Mouse (Mus musculus): Measurements from ENCODE around the gene Cd63.

Cd63 gene

DNA sequence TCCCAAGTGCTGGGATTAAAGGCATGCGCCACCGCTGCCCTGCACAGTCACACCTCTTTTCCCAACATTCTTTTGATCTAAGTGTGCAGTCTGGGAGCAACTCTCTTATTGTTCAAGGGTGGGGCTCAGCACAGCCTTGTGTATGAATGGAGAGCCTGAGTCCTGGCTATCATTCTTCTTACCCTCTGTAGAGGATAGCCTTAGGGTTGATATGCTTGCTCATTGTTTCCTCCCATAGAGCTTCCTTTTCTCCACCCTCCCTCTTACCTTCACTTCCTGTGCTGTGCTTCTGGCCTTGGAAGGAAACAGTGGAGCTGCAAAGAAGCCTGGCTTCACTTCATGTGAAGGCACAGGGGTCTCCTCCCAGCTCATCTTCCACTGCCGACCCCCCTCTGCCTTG, at the start of gene Cd63:
Gene Cd63, plus strand, starts transcription at position 292 of the 400 bp plus-strand sequence.
- ChIA-PET POLR2A (interaction anchor here (0.6 to 4.6 kb wide), 28 partner anchors 8 to 532 kb away, joined by 3 to 34 read pairs (median 4); partner anchors contain the start of genes Bloc1s1 (in 2 of the 4), Gdf11 (in 2 of the 4), Rab5b (in 2 of the 4) and Rdh5 (in 2 of the 4)), CTCF (interaction anchor here in 3 of 4 experiments (0.6 to 3.8 kb wide), 6 partner anchors 13 to 279 kb away, joined by 3 to 29 read pairs (median 6); no protein-coding TSS in a partner anchor)

DNA sequence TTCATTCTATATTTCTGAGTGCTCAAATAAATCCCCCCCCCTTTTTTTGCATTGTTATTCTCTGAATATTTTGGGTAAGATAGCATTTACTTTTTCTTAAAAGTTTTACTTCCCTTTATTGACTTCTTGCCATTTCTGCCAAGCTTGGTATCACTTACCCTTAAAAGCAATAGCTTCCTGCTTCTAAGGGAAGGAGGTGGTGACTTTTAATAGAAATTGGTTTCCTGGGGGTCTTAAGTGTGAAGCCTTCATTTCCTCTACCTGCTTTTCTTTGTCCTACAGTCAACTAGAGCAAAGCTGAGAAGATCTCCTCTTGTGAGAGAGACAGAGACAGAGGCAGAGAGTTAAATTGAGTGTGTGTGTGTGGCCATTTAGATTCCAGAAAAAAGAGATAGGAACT, 39.6 kb upstream of the Cd63 start:
- CTCF ChIA-PET: no interaction called here
- POLR2A ChIA-PET: interaction anchor here in 2 of 4 experiments (0.7 to 5.4 kb wide), 9 partner anchors 10 to 124 kb away, joined by 4 to 30 read pairs (median 6); partner anchors contain the start of gene Ormdl2 (in 1 of the 2)

DNA sequence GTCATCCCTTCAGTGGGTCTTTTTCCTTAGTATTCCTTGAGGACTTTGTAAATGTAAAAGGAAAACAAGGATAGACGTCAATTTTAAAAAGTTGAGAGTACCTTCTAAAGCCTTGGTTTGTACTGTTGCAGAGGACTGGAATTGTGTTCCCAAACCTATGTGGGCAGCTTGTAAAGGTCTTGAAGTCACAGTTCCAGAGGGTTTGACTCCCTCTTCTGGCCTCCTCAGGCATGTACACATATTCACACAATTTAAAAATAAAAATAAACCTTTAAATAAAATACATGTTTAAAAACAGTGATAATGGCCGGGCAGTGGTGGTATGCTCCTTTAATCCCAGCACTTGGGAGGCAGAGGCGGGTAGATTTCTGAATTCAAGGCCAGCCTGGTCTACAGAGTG, 34.7 kb upstream of the Cd63 start:
- ChIA-PET POLR2A (interaction anchor here (0.6 to 5.4 kb wide), 11 partner anchors 8 to 654 kb away, joined by 3 to 30 read pairs (median 4); partner anchors contain the start of genes Gdf11 (in 1 of the 4), Pan2 (in 1 of the 4) and Pym1 (in 1 of the 4)), CTCF (interaction anchor here (0.6 to 0.9 kb wide), 4 partner anchors 8 to 61 kb away, joined by 3 to 7 read pairs (median 4); partner anchors contain the start of genes Cd63 (in 1 of the 4) and Tmem198b (in 1 of the 4))

DNA sequence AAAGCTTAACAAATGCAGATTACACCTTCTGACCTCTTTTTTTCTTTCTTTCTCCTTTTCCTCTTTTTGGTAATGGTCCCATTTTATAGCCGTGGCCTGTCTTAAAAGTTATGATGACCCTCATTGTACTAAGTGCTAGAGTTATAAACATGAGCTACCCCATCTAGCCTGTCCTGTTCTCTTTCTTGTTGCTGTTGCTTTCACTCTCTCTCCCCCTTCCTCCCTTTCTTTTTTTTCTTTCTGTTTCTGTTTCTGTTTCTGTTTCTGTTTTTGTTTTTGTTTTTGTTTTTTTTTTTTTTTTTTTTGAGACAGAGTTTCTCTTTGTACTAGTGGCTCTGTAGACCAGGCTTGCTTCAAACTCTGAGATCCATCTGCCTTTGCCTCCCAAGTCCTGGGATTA, 34.3 kb upstream of the Cd63 start:
- CTCF ChIA-PET: interaction anchor here in 1 of 4 experiments (0.9 kb wide), 1 partner anchor 12 kb away, joined by 4 read pairs; no protein-coding TSS in a partner anchor
- POLR2A ChIA-PET: interaction anchor here (0.6 to 5.4 kb wide), 9 partner anchors 7 to 655 kb away, joined by 3 to 30 read pairs (median 4); partner anchors contain the start of genes Pan2 (in 1 of the 4) and Pym1 (in 1 of the 4)

DNA sequence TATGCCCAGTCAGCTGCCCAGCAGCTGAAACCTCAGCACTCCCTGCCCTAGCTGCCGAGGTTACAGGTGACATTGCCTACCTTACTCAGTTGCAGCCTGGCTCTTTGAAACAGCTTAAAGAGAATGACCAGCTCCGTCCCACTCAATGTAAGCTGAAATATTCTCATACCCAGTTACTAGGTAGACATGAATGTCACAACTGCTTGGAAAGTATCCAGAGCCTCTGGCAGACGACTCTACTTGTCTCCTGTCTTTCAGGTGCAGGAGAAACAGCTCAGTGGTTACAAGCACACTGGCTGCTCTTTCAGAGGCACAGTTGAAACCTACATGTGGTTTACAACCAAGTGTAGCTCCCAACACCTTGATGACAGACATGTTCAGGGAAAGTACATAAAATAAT, 30.4 kb upstream of the Cd63 start:
- ChIA-PET POLR2A (interaction anchor here in 3 of 4 experiments (0.8 to 2.9 kb wide), 7 partner anchors 8 to 49 kb away, joined by 3 to 12 read pairs (median 6); partner anchors contain the start of gene Ormdl2 (in 1 of the 3)), CTCF (interaction anchor here in 1 of 4 experiments (0.9 kb wide), 1 partner anchor 43 kb away, joined by 3 read pairs; no protein-coding TSS in a partner anchor)

DNA sequence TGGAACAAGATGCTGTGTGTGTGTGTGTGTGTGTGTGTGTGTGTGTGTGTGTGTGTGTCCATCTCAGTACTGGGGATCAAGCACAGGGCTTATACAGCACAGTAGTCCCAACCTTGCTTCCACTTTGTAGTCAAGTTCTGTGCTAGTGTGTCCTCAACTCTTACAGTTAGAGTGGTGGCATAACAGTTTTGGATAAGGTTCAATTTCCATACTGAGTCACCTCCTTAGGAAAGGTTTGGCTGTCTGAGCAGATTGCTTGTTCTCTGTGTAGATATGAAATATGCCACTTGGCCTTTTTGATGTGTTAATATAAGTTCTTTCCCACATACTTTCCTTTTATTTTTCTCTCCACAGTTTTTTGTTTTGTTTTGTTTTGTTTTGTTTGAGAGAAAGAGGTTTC, 22.5 kb upstream of the Cd63 start:
- POLR2A ChIA-PET: interaction anchor here in 2 of 4 experiments (0.9 to 2.0 kb wide), 5 partner anchors 12 to 204 kb away, joined by 3 to 8 read pairs (median 6); partner anchors contain the start of genes Gdf11 (in 1 of the 2) and Suox (in 1 of the 2)
- CTCF ChIA-PET: interaction anchor here in 1 of 4 experiments (0.9 kb wide), 1 partner anchor 12 kb away, joined by 4 read pairs; no protein-coding TSS in a partner anchor

DNA sequence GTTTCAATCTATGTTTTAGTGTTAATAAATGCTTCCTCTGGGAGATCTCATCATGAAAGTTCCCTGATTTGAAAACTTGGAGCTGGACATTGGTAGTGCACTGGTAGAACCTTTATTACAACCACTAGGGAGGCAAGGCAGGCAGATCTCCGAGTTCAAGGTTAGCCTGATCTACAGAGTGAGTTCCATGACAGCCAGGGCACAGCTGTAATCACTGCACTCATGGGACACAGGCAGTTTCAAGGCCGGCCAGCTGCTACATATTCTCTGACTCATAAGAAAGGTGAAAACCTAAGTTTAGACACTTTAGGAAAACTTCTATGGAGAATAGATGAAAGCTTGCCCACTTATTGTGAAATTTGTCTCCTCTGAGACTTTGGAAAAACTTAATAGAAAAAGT, 22.0 kb upstream of the Cd63 start:
- ChIA-PET POLR2A (interaction anchor here in 2 of 4 experiments (1.2 to 3.4 kb wide), 7 partner anchors 8 to 29 kb away, joined by 3 to 11 read pairs (median 8); partner anchors contain the start of gene Gdf11 (in 2 of the 2)), CTCF (interaction anchor here in 2 of 4 experiments (0.9 kb wide), 2 partner anchors 13 to 35 kb away, joined by 3 to 4 read pairs; no protein-coding TSS in a partner anchor)

DNA sequence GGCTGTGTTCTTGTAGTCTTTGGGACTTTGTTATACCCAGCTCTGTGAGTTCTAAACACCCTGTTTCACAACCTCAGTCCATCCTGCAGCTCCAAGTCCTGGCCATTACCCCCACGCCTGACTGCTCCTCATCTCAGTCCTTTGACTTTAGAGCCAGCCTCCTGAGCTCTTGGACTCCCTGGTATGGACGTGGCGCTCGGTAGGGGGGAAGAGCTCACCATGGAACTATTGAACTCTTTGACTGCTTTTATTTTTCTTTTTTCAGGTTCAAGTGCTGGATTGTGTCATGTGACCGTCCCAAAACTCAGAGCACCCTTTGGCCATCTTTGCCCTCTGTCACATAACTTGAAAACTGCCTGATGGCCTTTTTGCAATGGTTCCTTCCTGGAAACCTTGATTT, 18.7 kb upstream of the Cd63 start:
- POLR2A ChIA-PET: interaction anchor here in 3 of 4 experiments (0.6 to 3.4 kb wide), 17 partner anchors 8 to 259 kb away, joined by 3 to 12 read pairs (median 4); partner anchors contain the start of genes Gdf11 (in 1 of the 3) and Pym1 (in 1 of the 3)
- CTCF ChIA-PET: interaction anchor here in 1 of 4 experiments (1.0 kb wide), 1 partner anchor 31 kb away, joined by 3 read pairs; no protein-coding TSS in a partner anchor

DNA sequence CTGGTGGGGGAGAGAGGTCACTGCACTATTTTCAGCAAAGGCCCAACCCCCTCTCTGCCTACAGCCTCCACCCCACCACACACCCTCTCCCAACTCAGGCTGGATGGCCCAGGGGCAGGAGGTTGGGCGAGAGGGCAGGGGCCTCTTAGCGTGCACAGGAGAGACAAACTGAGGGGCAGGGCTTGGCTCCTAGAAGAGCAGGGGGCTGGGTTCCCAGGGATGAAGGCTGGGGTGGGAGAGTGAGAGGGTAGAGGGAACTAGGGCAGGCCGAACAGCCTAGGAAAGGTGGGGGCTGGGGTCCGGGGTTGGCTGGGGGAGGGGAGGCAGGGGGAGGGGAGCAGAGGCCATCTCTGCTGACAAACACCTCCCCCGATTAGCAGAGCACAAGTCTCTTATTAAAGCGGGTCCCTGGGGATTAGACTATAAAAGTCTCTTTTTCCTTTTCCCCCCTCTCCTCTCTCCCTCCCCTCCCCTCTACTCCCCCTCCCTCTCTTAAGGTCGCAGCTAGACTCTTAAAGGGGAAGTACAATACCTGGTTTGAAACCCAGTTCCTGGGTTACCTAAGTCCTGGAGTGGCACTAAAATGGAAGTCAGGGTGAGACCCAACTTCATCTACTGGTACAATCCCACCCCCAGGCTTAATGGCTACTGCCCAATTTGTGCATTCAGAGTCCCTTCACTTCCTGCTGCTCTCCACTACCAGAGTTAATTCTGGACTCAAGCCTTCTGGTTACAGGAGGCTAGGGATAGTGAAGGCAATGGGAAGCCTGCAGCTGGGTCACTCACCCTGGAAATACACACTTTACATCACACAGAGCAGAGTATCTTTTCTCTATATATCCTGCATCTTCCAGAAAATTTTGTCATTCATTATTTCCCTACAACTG, 11.6 kb upstream of the Cd63 start:
- CTCF ChIA-PET: no interaction called here
- POLR2A ChIA-PET: interaction anchor here in 1 of 4 experiments (0.6 to 4.6 kb wide), 4 partner anchors 11 to 177 kb away, joined by 3 to 14 read pairs (median 9); no protein-coding TSS in a partner anchor

DNA sequence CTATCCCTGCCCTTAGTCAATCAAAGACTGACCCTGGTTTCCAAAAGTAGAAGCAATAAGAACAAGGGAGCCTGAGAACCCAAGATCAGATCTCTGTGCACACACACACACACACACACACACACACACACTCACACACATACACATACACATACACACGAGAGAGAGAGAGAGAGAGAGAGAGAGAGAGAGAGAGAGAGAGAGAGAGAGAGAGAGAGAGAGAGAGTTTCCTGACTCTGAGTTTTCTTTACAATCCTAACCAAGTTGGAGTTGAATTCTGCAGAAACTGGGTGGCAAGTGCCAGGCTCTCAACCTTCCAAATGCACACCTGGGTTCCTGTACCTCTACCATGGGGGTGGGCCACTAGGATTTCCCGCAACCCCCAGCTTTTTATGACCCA, 10.9 kb upstream of the Cd63 start:
- POLR2A ChIA-PET: interaction anchor here in 2 of 4 experiments (0.6 to 4.6 kb wide), 16 partner anchors 10 to 178 kb away, joined by 3 to 16 read pairs (median 8); partner anchors contain the start of genes Bloc1s1 (in 1 of the 2), Rdh5 (in 1 of the 2) and Tmem198b (in 1 of the 2)
- CTCF ChIA-PET: interaction anchor here in 1 of 4 experiments (1.6 to 1.8 kb wide), 2 partner anchors 12 to 23 kb away, joined by 3 to 8 read pairs; no protein-coding TSS in a partner anchor

DNA sequence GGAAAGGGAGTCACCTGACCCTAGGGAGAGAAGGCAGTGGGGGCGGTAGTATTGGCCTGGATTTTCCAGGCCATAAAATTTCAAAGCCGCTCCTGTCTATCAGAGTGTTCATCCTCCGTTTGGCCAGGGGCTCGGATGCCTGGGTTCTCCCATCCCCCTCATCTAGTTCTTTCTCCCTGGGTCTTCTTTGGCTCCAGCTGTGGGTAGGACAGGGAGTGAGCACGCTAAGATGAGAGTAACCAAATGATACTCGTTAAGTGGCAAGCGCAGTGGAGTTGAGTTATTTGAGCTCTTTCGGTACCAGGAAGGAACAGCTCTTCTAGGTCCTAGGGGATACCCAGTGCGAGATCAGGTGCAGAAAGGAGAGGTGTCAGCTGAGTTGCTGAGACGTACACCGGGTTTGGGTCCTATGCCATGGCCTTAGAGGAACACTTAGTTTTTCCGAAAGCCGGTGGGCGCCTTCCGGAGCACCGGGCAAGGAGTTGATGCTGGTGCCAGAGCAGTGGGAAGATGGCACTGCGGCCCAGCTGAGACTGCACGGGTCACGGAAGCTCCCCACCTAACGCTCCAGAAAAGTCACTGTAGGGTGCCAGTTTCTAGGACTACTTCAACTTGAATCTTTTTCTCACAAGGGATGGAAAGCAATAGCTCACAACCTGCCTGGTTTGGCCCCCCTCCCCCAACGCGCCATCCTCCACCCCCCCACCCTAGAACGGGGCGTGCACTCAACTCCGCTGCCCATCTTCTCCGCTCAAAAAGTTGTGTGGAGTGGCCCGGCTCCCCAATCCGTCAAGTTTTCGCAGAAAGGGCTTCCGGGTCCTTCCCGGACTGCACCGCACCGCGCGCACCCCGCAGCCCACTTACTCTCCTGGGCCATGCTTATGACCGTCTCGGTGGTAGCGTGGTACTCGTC, 10.2 kb upstream of the Cd63 start:
- CTCF ChIA-PET: interaction anchor here in 1 of 4 experiments (0.6 to 1.8 kb wide), 6 partner anchors 11 to 558 kb away, joined by 3 to 8 read pairs (median 3); no protein-coding TSS in a partner anchor
- POLR2A ChIA-PET: interaction anchor here in 2 of 4 experiments (0.6 to 4.6 kb wide), 36 partner anchors 8 to 365 kb away, joined by 3 to 16 read pairs (median 5); partner anchors contain the start of genes Bloc1s1 (in 2 of the 2), Cd63 (in 2 of the 2), Rdh5 (in 2 of the 2) and Dgka (in 1 of the 2)

DNA sequence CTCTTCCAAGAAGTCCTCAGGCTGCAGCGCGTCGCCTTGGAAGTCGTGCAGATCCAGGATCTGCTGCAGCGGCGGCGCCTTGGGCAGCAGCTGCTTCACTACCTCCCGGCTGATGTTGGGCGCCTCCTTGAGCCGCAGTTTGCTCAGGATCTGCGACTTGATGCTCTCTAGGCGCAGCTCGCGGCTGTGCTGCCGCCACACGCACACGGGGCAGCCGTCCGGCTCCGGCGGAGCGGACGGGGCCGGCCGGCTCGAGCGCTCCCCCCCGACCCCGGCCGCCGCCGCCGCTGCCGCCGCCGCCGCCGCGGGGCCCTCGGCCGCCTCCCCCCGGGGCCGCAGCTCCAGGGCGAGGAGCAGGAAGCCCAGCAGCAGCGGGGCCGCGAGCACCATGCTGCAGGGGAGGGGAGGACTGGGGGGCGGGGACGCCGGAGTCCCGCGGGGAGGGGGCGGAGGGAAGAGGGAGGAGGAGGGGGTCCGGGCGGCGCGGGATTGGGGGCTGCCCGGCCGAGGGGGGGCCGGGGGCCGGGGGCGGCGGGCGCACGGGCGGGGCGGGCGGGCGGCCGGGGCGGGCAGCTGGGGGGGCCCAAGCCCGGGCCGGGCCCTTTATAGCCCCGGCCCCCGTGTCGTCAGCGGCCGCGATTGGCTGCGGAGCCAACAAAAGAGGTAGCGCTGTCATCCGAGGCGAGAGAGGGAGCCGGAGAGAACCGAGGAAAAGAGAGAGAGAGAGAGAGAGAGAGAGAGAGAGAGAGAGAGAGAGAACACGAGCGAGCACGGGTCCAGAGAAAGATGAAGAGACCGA, 9.3 kb upstream of the Cd63 start, which contains the start of gene Gdf11:
Gene Gdf11, minus strand, starts transcription at position 423 of the 799 bp plus-strand sequence.
- CTCF ChIA-PET: interaction anchor here in 2 of 4 experiments (0.5 to 1.8 kb wide), 8 partner anchors 10 to 335 kb away, joined by 3 to 8 read pairs (median 3); partner anchors contain the start of gene Suox (in 1 of the 2)
- POLR2A ChIA-PET: interaction anchor here in 2 of 4 experiments (0.7 to 4.6 kb wide), 40 partner anchors 9 to 865 kb away, joined by 3 to 16 read pairs (median 5); partner anchors contain the start of genes Bloc1s1 (in 2 of the 2), Cd63 (in 2 of the 2), Rdh5 (in 2 of the 2) and Dgka (in 1 of the 2)

DNA sequence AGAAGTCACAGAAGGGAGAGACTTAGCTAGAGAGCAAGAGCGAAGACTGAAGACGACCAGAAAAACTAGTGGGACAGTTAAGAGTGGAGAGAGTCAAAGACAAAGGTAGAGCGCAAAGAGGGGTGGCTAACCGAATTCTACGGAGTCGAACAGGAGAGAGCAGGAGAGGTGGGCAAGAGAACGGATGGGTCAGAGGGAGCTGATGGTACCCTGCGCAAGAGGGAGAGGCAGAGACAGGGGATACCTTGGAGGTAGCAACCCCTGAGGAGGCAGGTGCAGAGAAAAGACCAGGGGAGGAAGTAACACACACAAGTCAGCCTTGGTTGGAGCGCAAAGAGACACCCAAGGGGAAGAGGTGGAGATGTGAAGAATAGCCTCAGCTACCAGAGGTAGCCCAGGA, 8.5 kb upstream of the Cd63 start:
- CTCF ChIA-PET: interaction anchor here in 3 of 4 experiments (0.6 to 1.6 kb wide), 11 partner anchors 21 to 279 kb away, joined by 3 to 8 read pairs (median 3); partner anchors contain the start of genes Dgka (in 1 of the 3) and Suox (in 1 of the 3)
- POLR2A ChIA-PET: interaction anchor here in 3 of 4 experiments (0.6 to 4.6 kb wide), 27 partner anchors 8 to 865 kb away, joined by 3 to 16 read pairs (median 4); partner anchors contain the start of genes Bloc1s1 (in 2 of the 3), Rdh5 (in 2 of the 3), Esyt1 (in 1 of the 3) and Ormdl2 (in 1 of the 3)

DNA sequence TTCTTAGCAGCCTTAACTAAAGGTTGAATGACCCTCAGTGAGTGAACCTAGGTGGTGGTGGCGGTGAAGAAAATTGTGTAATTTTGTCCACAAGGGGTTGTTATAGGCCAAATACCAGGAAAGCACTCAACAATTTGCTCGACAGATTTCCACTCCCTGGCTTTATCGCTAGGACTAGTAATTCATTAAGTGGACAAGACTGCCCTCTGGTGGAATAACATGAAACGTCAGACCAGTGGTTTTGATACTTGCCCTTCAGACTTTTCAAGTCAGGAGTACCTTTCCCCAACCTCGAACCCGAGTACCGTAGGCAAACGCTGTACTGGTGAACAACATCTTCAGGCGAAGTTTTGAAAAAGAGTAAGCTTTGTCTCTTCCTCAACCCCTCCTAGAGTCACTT, 5.4 kb upstream of the Cd63 start:
- ChIA-PET POLR2A (interaction anchor here in 3 of 4 experiments (0.5 to 4.0 kb wide), 18 partner anchors 10 to 556 kb away, joined by 3 to 23 read pairs (median 4); partner anchors contain the start of genes Bloc1s1 (in 1 of the 3), Myl6 (in 1 of the 3), Rps26 (in 1 of the 3) and Zc3h10 (in 1 of the 3)), CTCF (interaction anchor here (0.7 to 3.7 kb wide), 19 partner anchors 10 to 282 kb away, joined by 3 to 19 read pairs (median 4); partner anchors contain the start of gene Rdh5 (in 1 of the 4))

Data from embryonic stem cell, embryonic (primary cell).